Mouse (Mus musculus) kidney, postnatal 4 days (tissue): ENCODE measurements around the gene Nptx1.

ENCODE experiments used
- DNase-seq, 2 experiments: peaks; one replicate each; pipeline ENCODE4 v3.0.0; 2021; ENCODE audit warnings: mixed read lengths in 2 of 2

The Nptx1 gene

DNA sequence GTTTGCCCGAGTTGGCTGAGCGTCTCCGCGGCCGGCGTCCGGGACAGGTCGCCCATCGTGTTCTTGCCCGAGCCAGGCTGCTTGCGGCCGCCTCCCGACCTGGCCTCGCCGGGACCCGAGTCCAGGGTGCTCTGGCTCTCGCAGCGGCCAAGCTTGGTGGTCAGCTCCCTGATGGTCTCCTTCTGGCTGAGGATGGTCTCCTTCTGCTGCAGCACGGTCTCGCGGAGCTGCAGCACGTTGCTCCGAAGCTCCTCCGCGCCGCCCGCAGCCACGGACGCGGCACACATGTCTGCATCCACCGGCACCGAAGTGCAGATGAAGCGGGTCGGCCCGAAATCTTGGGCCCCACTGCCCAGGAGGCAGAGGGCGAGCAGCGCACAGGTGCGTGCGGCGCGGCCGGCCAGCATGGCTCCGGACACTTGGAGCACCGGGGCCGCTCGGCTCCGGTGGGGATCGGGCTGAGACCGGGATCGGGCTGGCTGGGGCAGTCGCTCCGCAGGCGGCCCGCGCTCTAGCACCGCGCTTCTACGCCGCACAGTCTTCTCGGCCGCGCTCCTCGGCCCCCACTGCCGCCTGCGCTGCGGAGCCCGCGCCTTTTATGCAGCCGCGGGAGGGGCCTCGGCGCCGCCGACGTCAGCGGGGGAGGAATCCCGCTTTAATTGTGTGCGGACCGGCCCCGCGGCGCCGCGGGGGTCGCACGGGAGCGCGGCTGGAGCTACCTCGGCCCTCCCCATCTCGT, at the start of gene Nptx1:
TSS of gene Nptx1 (minus strand) at position 571 of the 739 bp plus-strand sequence.
- peak; percentile 38 to 61 for DNase-seq

DNA sequence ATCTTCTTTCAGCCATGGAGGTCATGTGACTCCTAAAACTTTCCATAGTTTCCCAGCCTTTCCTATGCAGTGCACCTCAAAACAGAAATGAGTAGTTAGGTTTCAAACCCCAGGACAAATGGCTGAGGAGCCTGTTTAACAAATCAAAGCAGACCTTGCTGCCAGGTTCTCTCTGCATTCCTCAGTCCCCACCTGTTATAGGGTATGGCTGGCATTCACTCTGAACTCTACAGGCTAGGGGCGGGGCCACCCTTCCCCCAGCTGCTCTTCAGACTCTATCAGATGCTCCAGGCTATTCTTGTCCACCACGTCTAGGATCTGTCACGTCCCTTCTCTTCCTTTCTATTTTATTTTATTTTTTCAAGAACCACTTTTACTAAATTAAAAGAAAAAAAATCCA, 46.4 kb upstream of the Nptx1 start:
- no peak for DNase-seq

- no peak for DNase-seq
Observed at GRCm38 (mm10) chr11:119589242-119589641, 41.7 kb upstream of the Nptx1 start.

DNA sequence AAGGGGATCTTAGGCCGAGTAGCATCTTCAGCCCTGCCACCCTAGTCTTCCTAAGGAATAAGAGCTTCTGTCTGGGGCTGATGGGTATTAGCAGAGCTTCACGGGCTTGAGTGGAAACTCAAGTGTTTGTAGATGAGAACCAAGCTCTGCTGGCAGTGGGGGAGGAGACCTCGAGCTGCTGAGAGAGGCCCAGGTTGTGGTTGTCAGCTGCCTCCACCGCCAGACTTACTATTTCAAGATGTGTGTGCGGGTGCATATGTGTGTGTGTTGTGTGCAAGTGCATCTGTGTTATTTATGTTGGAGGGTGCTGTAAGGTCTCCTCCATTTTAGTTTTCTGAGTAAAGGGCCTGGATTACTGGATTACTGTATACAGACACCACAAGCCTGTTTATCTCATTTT, 39.6 kb upstream of the Nptx1 start:
- no peak for DNase-seq

- no peak for DNase-seq
Observed at GRCm38 (mm10) chr11:119586511-119586910, 39.0 kb upstream of the Nptx1 start.

GRCm38 (mm10) chr11:119577721-119578120, 30.2 kb upstream of the Nptx1 start:
- DNase-seq = no peak

- no peak for DNase-seq
Observed at GRCm38 (mm10) chr11:119576855-119577254, 29.3 kb upstream of the Nptx1 start.

DNA sequence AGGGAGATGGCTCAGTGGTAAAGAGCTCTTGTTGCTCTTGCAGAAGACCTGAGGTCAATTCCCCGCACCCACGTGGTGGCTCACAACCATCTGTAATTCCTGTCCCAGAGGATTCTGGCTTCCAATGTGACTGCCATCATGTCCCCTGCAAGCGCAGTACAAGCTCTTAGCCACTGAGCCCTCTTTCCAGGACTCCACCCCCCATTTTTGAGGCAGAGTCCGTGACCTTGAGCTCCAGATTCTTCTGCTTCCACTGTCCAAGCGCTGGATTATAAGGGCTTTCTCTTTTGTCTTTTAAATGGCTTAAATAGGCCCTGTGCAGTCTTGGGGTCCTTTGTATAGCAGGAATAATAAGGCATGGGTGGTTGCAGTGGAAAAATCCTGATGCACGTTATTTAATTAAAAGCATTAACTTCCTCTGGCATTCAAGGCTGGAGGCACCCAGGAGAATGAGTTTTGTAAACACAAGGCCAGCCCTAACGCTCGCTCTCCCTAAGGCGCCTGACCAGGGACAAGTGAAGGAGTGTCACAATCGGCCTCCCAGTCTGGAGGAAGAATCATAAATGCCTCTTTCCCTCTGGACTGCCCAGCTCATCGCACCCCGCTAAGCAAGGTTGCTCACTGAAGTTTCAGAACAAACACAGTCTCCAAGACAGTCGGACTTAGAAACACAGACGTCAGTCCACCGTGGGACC, 24.9 kb upstream of the Nptx1 start:
- DNase-seq = no peak

GRCm38 (mm10) chr11:119566188-119566587, 18.6 kb upstream of the Nptx1 start:
- DNase-seq = no peak

- no peak for DNase-seq
Observed at GRCm38 (mm10) chr11:119565684-119566083, 18.1 kb upstream of the Nptx1 start.

GRCm38 (mm10) chr11:119565021-119565420, 17.5 kb upstream of the Nptx1 start:
- no peak for DNase-seq

DNA sequence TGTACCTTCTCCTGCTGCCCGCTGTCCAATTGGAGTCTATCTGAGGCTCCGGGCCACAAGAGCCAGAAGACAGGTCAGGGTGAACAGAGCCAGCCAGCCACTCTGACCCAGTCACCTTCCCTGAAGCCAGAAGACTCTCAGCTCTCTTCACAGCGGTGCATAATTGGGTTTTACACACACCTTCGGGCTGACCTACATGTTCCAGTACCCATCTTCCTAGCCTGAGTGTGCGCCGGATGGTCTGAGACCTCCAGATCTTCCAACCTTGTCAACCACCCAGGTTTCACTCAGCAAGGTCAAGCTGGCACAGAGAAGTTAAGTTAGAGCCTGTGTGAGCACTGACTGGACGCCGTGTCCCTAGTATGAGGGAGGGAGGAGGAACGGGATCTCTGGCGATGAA, 16.8 kb upstream of the Nptx1 start:
- DNase-seq = no peak

DNA sequence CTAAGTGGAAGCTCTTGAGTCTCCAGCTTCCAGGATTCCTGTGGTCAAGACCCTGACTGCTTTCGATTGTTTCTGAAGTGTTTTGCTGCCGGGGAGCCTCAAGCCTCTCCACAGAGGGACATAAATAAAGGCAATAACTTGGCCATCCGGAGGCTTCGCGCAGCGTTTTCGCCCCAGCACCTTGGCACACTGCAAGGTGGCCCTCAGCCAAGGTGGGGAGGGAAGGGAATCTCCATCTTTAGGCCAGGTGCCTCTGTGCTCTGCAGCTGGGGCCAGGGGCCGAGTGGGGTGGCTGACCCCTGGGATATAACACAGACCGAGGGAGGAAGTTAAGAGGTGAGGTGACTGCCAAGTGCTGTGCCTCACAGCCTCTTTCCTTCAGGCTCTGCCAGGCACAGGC, 15.6 kb upstream of the Nptx1 start:
- DNase-seq = no peak

DNA sequence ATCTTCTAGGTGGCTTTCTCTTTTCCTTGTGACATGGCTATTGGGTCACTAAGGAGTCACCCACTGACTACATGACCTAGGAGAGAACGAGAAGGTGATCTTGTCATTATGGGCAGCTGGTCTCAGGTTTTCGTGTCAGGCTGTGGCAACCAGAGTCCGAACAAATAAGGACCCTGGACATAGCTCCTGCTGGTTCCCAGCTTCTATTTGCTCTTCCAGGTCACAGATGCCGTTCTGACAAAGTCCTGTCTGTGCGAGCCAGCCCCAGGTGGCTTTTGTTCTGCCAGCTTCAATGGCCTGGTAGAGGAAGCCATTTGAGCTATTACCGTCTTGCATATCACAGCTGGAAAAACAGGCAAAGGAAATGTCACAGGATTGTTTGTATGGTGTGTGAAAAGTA, 14.7 kb upstream of the Nptx1 start:
- no peak for DNase-seq

DNA sequence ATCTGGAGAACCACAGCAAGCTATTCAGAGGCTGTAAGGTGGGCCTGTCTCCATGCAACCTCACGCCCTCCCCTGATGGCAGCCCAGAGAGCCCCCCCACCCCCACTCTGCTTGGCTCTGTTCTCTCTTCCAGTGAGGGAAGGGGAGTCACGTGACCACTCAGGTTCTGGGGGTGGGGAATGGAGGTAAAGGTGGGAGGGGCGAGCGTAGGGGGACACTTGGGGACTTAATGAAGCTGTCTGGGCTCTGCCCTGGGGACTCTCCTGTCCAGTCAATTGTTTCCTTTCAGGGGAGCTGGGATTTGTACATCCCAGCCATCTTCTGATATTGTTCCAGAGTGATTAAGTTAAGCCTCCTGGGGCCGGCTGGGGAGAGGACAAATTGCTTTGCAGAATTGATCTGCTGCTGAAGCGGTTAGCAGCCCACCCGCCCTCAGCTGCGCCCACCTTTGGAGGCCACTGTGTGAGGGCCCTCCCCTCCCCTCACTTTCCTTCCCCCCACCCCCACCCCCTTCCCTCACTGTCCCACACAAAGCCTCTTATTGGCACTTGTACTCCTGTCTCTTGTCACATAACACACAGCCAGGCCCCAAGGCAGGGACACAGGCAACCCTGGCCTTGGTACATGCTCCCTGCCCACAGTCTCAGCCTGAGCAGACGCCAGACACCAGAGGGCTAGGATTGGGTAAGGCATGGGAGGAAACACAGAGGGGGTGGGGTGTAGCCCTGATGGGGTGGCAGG, 11.5 kb upstream of the Nptx1 start:
- DNase-seq = no peak

- DNase-seq = no peak
Observed at GRCm38 (mm10) chr11:119557940-119558869, 10.7 kb upstream of the Nptx1 start.

DNA sequence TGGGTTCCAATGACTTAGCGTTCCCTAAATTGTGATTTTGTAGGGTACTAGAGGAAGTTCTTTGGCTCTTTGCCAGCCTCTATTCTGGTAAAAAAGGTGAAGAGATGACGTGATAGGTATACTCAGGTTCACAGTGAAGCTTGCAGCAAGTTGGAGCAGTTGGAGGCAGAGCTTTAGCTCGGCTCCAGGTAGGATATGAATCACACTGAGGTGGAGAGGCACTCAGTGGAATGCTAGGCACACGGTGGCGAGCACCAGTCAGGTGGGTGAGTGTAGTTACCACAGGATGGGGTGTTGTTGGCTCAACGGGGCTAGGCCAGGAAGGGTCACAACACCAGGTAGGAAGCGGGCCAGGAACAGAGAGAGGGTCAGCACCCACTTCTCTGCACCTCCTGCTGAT, 7.6 kb upstream of the Nptx1 start:
- DNase-seq = no peak

DNA sequence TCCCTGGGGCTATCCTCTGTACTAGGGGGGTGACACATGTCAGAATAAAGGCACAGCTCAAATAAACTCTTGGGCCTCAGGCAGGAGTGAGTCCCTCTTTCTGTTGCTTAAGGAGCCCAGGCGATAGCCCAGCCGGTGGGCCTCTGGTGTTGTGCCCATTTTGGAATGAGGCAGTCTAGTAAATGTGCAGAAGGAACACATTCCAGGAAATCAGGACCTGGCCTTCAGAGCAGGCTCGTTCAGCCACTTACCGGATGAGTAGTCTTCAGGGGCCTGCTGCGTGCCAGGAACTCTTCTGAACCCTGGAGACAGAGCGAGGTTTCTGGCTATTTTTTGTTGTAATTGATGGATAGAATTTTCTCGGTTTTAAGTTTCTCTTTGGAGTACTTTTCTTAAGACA, 7.2 kb upstream of the Nptx1 start:
- no peak for DNase-seq

- no peak for DNase-seq
Observed at GRCm38 (mm10) chr11:119552902-119553802, 5.6 kb upstream of the Nptx1 start.

DNA sequence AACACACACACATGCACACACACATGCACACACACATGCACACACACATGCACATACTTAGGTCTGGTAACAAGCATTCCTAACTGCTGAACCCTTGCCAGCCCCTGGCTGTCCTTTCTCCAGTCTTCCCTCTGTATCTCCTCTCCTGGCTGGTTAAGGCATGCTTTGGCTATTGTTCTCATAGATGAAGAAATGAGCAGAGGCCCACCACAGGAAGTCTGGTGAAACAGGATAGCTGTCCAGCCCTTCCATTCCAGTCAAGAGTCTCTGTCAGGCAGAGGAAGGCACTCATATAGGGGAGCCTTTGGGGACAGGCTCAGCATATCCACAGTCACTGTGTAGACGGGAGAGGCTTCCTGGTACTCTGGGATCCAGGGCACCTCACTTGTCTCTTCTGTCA, 4.7 kb upstream of the Nptx1 start:
- DNase-seq = no peak

- no peak for DNase-seq
Observed at GRCm38 (mm10) chr11:119551468-119551867, 3.9 kb upstream of the Nptx1 start.
